Mouse (Mus musculus): ENCODE results near the gene Rftn1. TPM values are rescaled to one million over a fixed set of nuclear protein-coding genes. Genes with fewer than 3 reads are reported as not detected.

Rftn1 gene
- polyA plus RNA-seq, 1 experiment = 18.6 TPM

DNA sequence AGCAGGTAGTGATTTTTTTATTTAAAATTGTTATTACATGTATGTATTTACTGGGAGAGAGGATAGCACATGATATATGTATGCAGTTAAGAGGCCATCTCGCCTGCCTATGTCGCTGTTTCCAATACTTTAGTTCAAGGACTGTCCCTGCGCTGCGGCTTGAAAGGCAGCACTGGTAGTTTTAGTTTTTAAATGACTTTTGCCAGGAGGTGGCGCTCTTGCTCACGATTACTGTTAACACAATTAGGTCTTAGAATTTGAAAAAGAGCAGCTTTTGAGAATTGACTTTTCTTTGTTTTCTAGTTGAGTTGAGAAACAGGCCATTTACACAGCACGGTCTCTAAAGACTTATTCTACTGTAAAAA is 239.0 kb downstream of the Rftn1 start:
- WGBS = 6% methylated on average over 7 of the region's 7 CpGs
- Histone ChIP-seq H3K4me3 (ENCODE audit: insufficient read depth, low read depth, low read length) (no peak overlapping the region), H3K4me1 (ENCODE audit: control insufficient read depth, insufficient read depth, low read length) (no peaks in the 10 kb centered on the region), H3K27ac (ENCODE audit: insufficient read depth, low read depth, low read length) (no peak overlapping the region), H3K36me3 (ENCODE audit: control insufficient read depth, insufficient read depth, low read length) (no peaks in the 10 kb centered on the region), H3K27me3 (replicated peaks; ENCODE audit: control insufficient read depth, insufficient read depth, low read length) (no peaks in the 10 kb centered on the region)
- TF ChIP-seq CTCF (conservative IDR thresholded peaks at IDR 0.05; ENCODE audit: insufficient read depth, insufficient read length, low read depth, low read length) (peak; percentile 57), POLR2A (IDR thresholded peaks at IDR 0.05; ENCODE audit: low read depth, low read length) (no peak)
- DNase-seq = peak; percentile 75

- Histone ChIP-seq H3K4me3 (ENCODE audit: insufficient read depth, low read depth, low read length) (no peak overlapping the region), H3K4me1 (ENCODE audit: control insufficient read depth, insufficient read depth, low read length) (no peaks in the 10 kb centered on the region), H3K36me3 (ENCODE audit: control insufficient read depth, insufficient read depth, low read length) (no peaks in the 10 kb centered on the region), H3K27ac (ENCODE audit: insufficient read depth, low read depth, low read length) (no peak overlapping the region), H3K27me3 (replicated peaks; ENCODE audit: control insufficient read depth, insufficient read depth, low read length) (no peaks in the 10 kb centered on the region)
- 63% methylated on average over 6 of the region's 6 CpGs for WGBS
- TF ChIP-seq POLR2A (IDR thresholded peaks at IDR 0.05; ENCODE audit: low read depth, low read length) = no peak
- peak; percentile 72 for TF ChIP-seq CTCF (conservative IDR thresholded peaks at IDR 0.05; ENCODE audit: insufficient read depth, insufficient read length, low read depth, low read length)
- peak; percentile 16 for DNase-seq
Observed at GRCm38 (mm10) chr17:49942674-49943073, 247.8 kb downstream of the Rftn1 start.

Other genes starting within 250 kb of the Rftn1 start
- not detected in 2 replicates for gene Dazl, start 103.0 kb upstream of the Rftn1 start, polyA plus RNA-seq (2012; rRNA removed)